Comparison of ENCODE assay signal across 15 mouse cellular contexts in the genomic region with DNA sequence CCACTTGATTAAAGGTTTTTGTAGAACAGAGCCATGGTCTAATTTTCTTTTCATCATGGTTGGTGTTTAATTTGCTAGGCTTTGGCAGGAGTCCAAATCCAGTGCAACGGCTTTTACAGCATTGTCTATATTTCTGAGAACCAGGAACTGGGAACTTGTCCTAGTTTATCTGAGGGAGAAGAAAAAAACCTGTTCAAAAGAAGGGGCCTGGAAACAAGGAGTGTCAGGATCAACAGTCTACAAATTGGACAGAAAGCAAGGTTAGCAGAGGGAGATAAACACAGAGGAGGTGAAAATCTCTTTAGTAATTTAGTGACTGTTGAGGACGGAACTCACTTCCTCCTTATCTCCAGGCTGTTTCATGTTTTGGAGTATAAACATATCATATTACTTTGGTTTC.
DNase-seq lines count a peak whose midpoint lies in the region; ATAC-seq and TF ChIP-seq lines count a peak whose summit lies in the region.
"Had no signal": no experiment of that assay in that cellular context is flagged by ENCODE, and none has a peak within 500 bp of the region (broad histone marks: within the 10 kb centered on the region; RNA-seq: fewer than 3 reads in every experiment).

No protein-coding gene starts in this region.

- H3K27ac ChIP-seq in forebrain, embryonic 11.5 days (ENCODE audit: low read depth, low read length), result no peak overlapping the region
- H3K27ac ChIP-seq in forebrain, embryonic 10.5 days, result no peak overlapping the region
- peak overlapping the region; percentile 12; the same call in 1 of the 2 replicates for H3K27ac ChIP-seq in lung, embryonic 14.5 days (ENCODE audit: low read depth)
- H3K27ac ChIP-seq: embryonic facial prominence, embryonic 13.5 days; heart, adult 2 months; liver, embryonic 13.5 days had no signal

- WGBS in forebrain, embryonic 11.5 days, result 59% methylated on average over 2 of the region's 2 CpGs
- 73% methylated on average over 2 of the region's 2 CpGs for WGBS in forebrain, embryonic 10.5 days
- WGBS in lung, embryonic 14.5 days, result 7% methylated on average over 2 of the region's 2 CpGs
- 7% methylated on average over 2 of the region's 2 CpGs for WGBS in large intestine, adult 2 months

- H3K9me3 ChIP-seq in forebrain, embryonic 11.5 days (ENCODE audit: control insufficient read depth, low read length), result no peaks in the 10 kb centered on the region
- H3K9me3 ChIP-seq in forebrain, embryonic 10.5 days, result no peaks in the 10 kb centered on the region
- no peaks in the 10 kb centered on the region for H3K9me3 ChIP-seq in lung, embryonic 14.5 days (ENCODE audit: low read depth, low read length)
- H3K9me3 ChIP-seq: embryonic facial prominence, embryonic 13.5 days; liver, embryonic 13.5 days had no signal

- no peak for DNase-seq in forebrain, embryonic 11.5 days (ENCODE audit: low spot score)
- no peak for DNase-seq in forebrain, embryonic 10.5 days (ENCODE audit: extremely low spot score, low spot score)
- DNase-seq in lung, embryonic 14.5 days, result peak; percentile 79
- no peak for DNase-seq in lung, postnatal 4 days
- DNase-seq in adipocyte (ENCODE audit: low spot score), result peak; percentile 24
- DNase-seq in large intestine, adult 2 months (ENCODE audit: low read depth, low spot score), result peak; percentile 3
- no peak for DNase-seq in gastrocnemius, postnatal 4 days (ENCODE audit: low spot score in 2 of 2)
- no peak for DNase-seq in adrenal gland, postnatal 25 days
- DNase-seq: cerebellum, adult 9-11 months; heart, adult 2 months; heart, postnatal 14 days; kidney, postnatal 25 days; liver, embryonic 13.5 days; lung, postnatal 36 days had no signal

- H3K4me1 ChIP-seq in forebrain, embryonic 11.5 days (replicated peaks; ENCODE audit: control insufficient read depth, insufficient read depth, low read length), result no peaks in the 10 kb centered on the region
- no peaks in the 10 kb centered on the region for H3K4me1 ChIP-seq in forebrain, embryonic 10.5 days
- no peaks in the 10 kb centered on the region for H3K4me1 ChIP-seq in lung, embryonic 14.5 days (ENCODE audit: insufficient read depth)
- H3K4me1 ChIP-seq: embryonic facial prominence, embryonic 13.5 days; liver, embryonic 13.5 days had no signal

- no peaks in the 10 kb centered on the region for H3K27me3 ChIP-seq in forebrain, embryonic 11.5 days (ENCODE audit: control insufficient read depth, insufficient read depth, low read length)
- no peaks in the 10 kb centered on the region for H3K27me3 ChIP-seq in forebrain, embryonic 10.5 days (ENCODE audit: poor library complexity, severe bottlenecking)
- no peaks in the 10 kb centered on the region for H3K27me3 ChIP-seq in lung, embryonic 14.5 days (ENCODE audit: insufficient read depth, low read length)
- H3K27me3 ChIP-seq: embryonic facial prominence, embryonic 13.5 days; liver, embryonic 13.5 days had no signal

- no peak overlapping the region for H3K4me2 ChIP-seq in forebrain, embryonic 11.5 days (ENCODE audit: low read depth, low read length, severe bottlenecking)
- no peak overlapping the region for H3K4me2 ChIP-seq in lung, embryonic 14.5 days
- H3K4me2 ChIP-seq: embryonic facial prominence, embryonic 13.5 days; liver, embryonic 13.5 days had no signal

- ATAC-seq in forebrain, embryonic 11.5 days (replicated peaks; ENCODE audit: low FRiP score), result 0 out of 2 replicates have a peak, but pooled peaks have one; percentile 39
- ATAC-seq in lung, embryonic 14.5 days (ENCODE audit: insufficient read depth), result peak; percentile 71

- no peaks in the 10 kb centered on the region for H3K36me3 ChIP-seq in forebrain, embryonic 11.5 days (ENCODE audit: control insufficient read depth, insufficient read depth, low read length)
- no peaks in the 10 kb centered on the region for H3K36me3 ChIP-seq in forebrain, embryonic 10.5 days (replicated peaks)
- H3K36me3 ChIP-seq in lung, embryonic 14.5 days (ENCODE audit: insufficient read depth), result no peaks in the 10 kb centered on the region
- H3K36me3 ChIP-seq: embryonic facial prominence, embryonic 13.5 days; liver, embryonic 13.5 days had no signal

- no peak for TF ChIP-seq CTCF in lung, embryonic 14.5 days (IDR thresholded peaks at IDR 0.05; ENCODE audit: low read depth)

- H3K9ac ChIP-seq in forebrain, embryonic 11.5 days (ENCODE audit: low read length), result no peak overlapping the region
- no peak overlapping the region for H3K9ac ChIP-seq in lung, embryonic 14.5 days
- H3K9ac ChIP-seq: embryonic facial prominence, embryonic 13.5 days; liver, embryonic 13.5 days had no signal

- H3K4me3 ChIP-seq in forebrain, embryonic 11.5 days (ENCODE audit: low read depth, low read length), result no peak overlapping the region
- no peak overlapping the region for H3K4me3 ChIP-seq in forebrain, embryonic 10.5 days
- H3K4me3 ChIP-seq in lung, embryonic 14.5 days (ENCODE audit: low read depth, low read length), result no peak overlapping the region
- H3K4me3 ChIP-seq: embryonic facial prominence, embryonic 13.5 days; heart, adult 2 months; liver, embryonic 13.5 days had no signal

Comparison
In these comparisons a context has a peak if more than half of its experiments do, and no peak if none do; other contexts are left out.
1. DNase-seq: peak in lung, embryonic 14.5 days (single experiment), adipocyte (single experiment) and large intestine, adult 2 months (single experiment); none in forebrain, embryonic 11.5 days (single experiment), forebrain, embryonic 10.5 days (single experiment), lung, postnatal 4 days (0 of 2), gastrocnemius, postnatal 4 days (0 of 2) and adrenal gland, postnatal 25 days (single experiment).